ENCODE assay signal across 11 mouse cellular contexts in the genomic region with DNA sequence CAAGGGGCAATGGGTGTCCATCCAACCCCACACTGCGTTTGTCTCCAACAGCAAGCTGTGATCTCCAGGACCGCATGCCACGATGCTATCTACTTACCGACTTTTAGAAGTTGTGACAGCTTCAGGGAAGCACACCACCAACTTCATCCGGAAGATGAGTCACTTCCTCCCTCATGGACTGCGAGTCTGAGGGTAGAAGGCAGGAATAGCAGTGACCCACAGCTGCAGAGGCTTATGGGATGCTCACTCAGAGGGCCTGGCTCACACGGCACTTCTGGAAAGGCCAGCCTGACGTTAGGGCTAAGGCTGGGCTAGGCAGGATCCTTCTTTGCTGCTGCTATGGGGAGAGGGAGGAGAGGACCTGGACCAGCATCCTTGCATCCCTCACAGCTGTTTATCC. TPM values are rescaled to one million over a fixed set of nuclear protein-coding genes. Genes with fewer than 3 reads are reported as not detected.
A peak's percentile ranks its signal among the peaks of the same experiment; 100 is the strongest.
DNase-seq lines count a peak whose midpoint lies in the region; ATAC-seq lines count a peak whose summit lies in the region.
"Had no signal": no experiment of that assay in that cellular context is flagged by ENCODE, and none has a peak within 500 bp of the region (broad histone marks: within the 10 kb centered on the region; RNA-seq: fewer than 3 reads in every experiment).

A gene (minus strand): TSS at position 175 of the 400 bp plus-strand sequence.

- WGBS in limb, embryonic 10.5 days: 84% methylated on average over 8 of the region's 8 CpGs

- H3K4me3 ChIP-seq in limb, embryonic 10.5 days: no peak within 1 kb of the TSS
- H3K4me3 ChIP-seq: forebrain, embryonic 13.5 days; lung, embryonic 15.5 days had no signal

- H3K27me3 ChIP-seq in limb, embryonic 10.5 days (ENCODE audit: low read depth, poor library complexity, severe bottlenecking): peaks cover 14% of the 10 kb centered on the region; the same call in 1 of the 2 replicates
- H3K27me3 ChIP-seq: forebrain, embryonic 13.5 days; lung, embryonic 15.5 days had no signal

- ATAC-seq in inflammation-experienced regulatory T-cells, adult 6 months: no peak
- ATAC-seq: forebrain, embryonic 13.5 days; intestine, postnatal 0 days had no signal

- H3K27ac ChIP-seq in limb, embryonic 10.5 days: no peak within 1 kb of the TSS
- H3K27ac ChIP-seq: forebrain, embryonic 13.5 days; lung, embryonic 15.5 days had no signal

- no peaks in the 10 kb centered on the region for H3K36me3 ChIP-seq in limb, embryonic 10.5 days
- H3K36me3 ChIP-seq: lung, embryonic 15.5 days had no signal

- peak; percentile 98 for DNase-seq in heart, adult 11 months
- DNase-seq in heart, postnatal 14 days: no peak
- DNase-seq in left cerebral cortex, adult 8-10 months (ENCODE audit: low spot score in 2 of 2): no peak
- no peak for DNase-seq in left cerebral cortex, adult 9 months (ENCODE audit: low spot score in 2 of 2)
- DNase-seq in adrenal gland, postnatal 4 days (ENCODE audit: low spot score in 2 of 2): no peak
- DNase-seq in layer of hippocampus, postnatal 36 days: no peak
- DNase-seq in limb, embryonic 10.5 days (ENCODE audit: low spot score): no peak

- H3K4me1 ChIP-seq in limb, embryonic 10.5 days: peaks cover 28% of the 10 kb centered on the region

- intact Hi-C loops in heart, postnatal 14 days (cut with DNase I): loop anchor here (2.0 to 5.0 kb wide), 2 partner anchors 84 to 86 kb away; a partner anchor contains a TSS

- H3K9me3 ChIP-seq in limb, embryonic 10.5 days (replicated peaks): no peaks in the 10 kb centered on the region
- H3K9me3 ChIP-seq: forebrain, embryonic 13.5 days; lung, embryonic 15.5 days had no signal

RNA-seq across cellular contexts. Expression of the gene that starts here (rescaled TPM):
- 10 to 100 TPM in 1 of 2 experiments, 1 to 10 TPM in 1; 8.8 to 11.4 TPM for total RNA-seq in heart, postnatal 14 days (2021)
- total RNA-seq in left cerebral cortex, adult 8-10 months (2022): 10 to 100 TPM; 11.9 to 20.5 (median 16.2) TPM
- 10 to 100 TPM; 14.6 to 15.3 TPM for total RNA-seq in adrenal gland, postnatal 4 days (2021)
- total RNA-seq in layer of hippocampus, postnatal 36 days (2021): 10 to 100 TPM; 10.4 to 13.7 TPM
- polyA plus RNA-seq in limb, embryonic 10.5 days (2016; fragmentation: Nextera tagmentation; extraction: Ambion mirVana): 0.92 and 1.6 TPM in 2 replicates
- not detected for polyA plus RNA-seq in inflammation-experienced regulatory T-cells, adult 6 months (2017; shearing (Covaris generic))
